Mouse (Mus musculus) erythroblast, embryonic 14.5 days (primary cell): ENCODE measurements around the gene Foxa1.

ENCODE experiments used
- GATA1 ChIP-seq: IDR thresholded peaks from 2 replicates; pipeline ENCODE4 v1.6.1; 2012; ENCODE audit warnings: low read length, inconsistent platforms, mixed read lengths
- TAL1 ChIP-seq: IDR thresholded peaks from 3 replicates; pipeline ENCODE4 v1.6.1; 2012; ENCODE audit warnings: low read length, inconsistent platforms, mixed read lengths

GRCm38 (mm10) chr12:57538588-57539550 lies 7.8 kb downstream of the Foxa1 start:
- no peak for TF ChIP-seq GATA1
- no peak for TF ChIP-seq TAL1
